Mouse (Mus musculus) neural tube, embryonic 10.5 days (tissue): ENCODE data around the gene Josd2.

Source experiments
- DNase-seq: peaks from one replicate; pipeline ENCODE4 v3.0.0-alpha.2; 2017; ENCODE audit warnings: low spot score; ENCODE audit errors: extremely low spot score

The Josd2 gene

GRCm38 (mm10) chr7:44471880-44472557, 4.2 kb downstream of the Josd2 start:
- no peak for DNase-seq

- DNase-seq = no peak
These were observed 4.7 kb downstream of the Josd2 start for GRCm38 (mm10) chr7:44472558-44472885.

GRCm38 (mm10) chr7:44472961-44473646, 5.3 kb downstream of the Josd2 start:
- DNase-seq = no peak

- DNase-seq = peak; percentile 43
These were observed 6.6 kb downstream of the Josd2 start for GRCm38 (mm10) chr7:44474419-44474818.

- peak; percentile 13 for DNase-seq
These were observed 7.3 kb downstream of the Josd2 start for GRCm38 (mm10) chr7:44475046-44475614.

GRCm38 (mm10) chr7:44482836-44483435, 15.2 kb downstream of the Josd2 start:
- no peak for DNase-seq

GRCm38 (mm10) chr7:44484109-44484508, 16.3 kb downstream of the Josd2 start:
- DNase-seq = no peak

- DNase-seq = peak; percentile 88
These were observed 17.2 kb downstream of the Josd2 start for GRCm38 (mm10) chr7:44484841-44485571.

GRCm38 (mm10) chr7:44485572-44486195, 17.9 kb downstream of the Josd2 start:
- DNase-seq = no peak

- no peak for DNase-seq
These were observed 19.3 kb downstream of the Josd2 start for GRCm38 (mm10) chr7:44486927-44487575.

GRCm38 (mm10) chr7:44487936-44488335, 20.2 kb downstream of the Josd2 start:
- no peak for DNase-seq

- no peak for DNase-seq
These were observed 20.8 kb downstream of the Josd2 start for GRCm38 (mm10) chr7:44488545-44488944.

- no peak for DNase-seq
These were observed 22.5 kb downstream of the Josd2 start for GRCm38 (mm10) chr7:44490281-44490680.

- no peak for DNase-seq
These were observed 23.6 kb downstream of the Josd2 start for GRCm38 (mm10) chr7:44491391-44491790.

- DNase-seq = no peak
These were observed 24.5 kb downstream of the Josd2 start for GRCm38 (mm10) chr7:44492166-44492826.

- no peak for DNase-seq
These were observed 26.9 kb downstream of the Josd2 start for GRCm38 (mm10) chr7:44494681-44495080.

- DNase-seq = no peak
These were observed 27.3 kb downstream of the Josd2 start for GRCm38 (mm10) chr7:44495086-44495485.

- peak; percentile 100 for DNase-seq
These were observed 28.4 kb downstream of the Josd2 start, which contains the start of the genes Emc10 and Fam71e1 for GRCm38 (mm10) chr7:44495992-44496770. TSS of gene Emc10 (minus strand) at chr7:44496529. TSS of gene Fam71e1 (plus strand) at chr7:44496581.

- no peak for DNase-seq
These were observed 29.0 kb downstream of the Josd2 start for GRCm38 (mm10) chr7:44496771-44497109.
